ENCODE assay signal across 24 mouse cellular contexts in the genomic region with DNA sequence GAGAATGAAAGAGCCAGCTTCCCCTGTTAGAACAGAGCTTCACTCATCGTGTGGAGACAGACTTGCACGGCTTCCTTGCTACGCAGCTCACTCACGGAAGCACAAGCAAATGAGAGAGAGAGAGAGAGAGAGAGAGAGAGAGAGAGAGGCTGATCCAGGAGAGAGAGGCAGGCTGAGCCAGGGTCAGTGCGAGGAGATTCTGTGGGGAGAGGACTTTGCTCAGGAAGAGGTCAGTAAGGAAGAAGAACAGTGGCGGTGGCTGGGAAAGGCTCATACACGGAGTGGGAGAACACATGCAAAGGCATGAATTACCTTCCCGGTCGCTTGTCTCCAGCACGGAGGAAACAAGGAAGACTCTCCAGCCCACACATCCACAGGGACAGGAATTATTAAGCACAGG. TPM values are rescaled to one million over a fixed set of nuclear protein-coding genes. Genes with fewer than 3 reads are reported as not detected.
DNase-seq lines count a peak whose midpoint lies in the region; ATAC-seq and TF ChIP-seq lines count a peak whose summit lies in the region.
"Had no signal": no experiment of that assay in that cellular context is flagged by ENCODE, and none has a peak within 500 bp of the region (broad histone marks: within the 10 kb centered on the region; RNA-seq: fewer than 3 reads in every experiment).

No protein-coding gene starts in this region.

- DNase-seq in kidney, adult 2 months: peak; percentile 73
- no peak for DNase-seq in kidney, postnatal 10 days
- DNase-seq in liver, embryonic 13.5 days: no peak
- no peak for DNase-seq in liver
- DNase-seq in kidney, postnatal 36 days: peak; percentile 61 to 72
- DNase-seq in splenic B cell, adult 2 months (ENCODE audit: low read depth, low spot score): peak; percentile 31
- DNase-seq in ovary, postnatal 10 days (ENCODE audit: low spot score): no peak
- no peak for DNase-seq in left cerebral cortex, adult 9 months (ENCODE audit: low spot score in 2 of 2)
- DNase-seq: adrenal gland, postnatal 36 days; cerebellum, adult 9-10 months; gastrocnemius, postnatal 10 days; heart, postnatal 10 days; lung, embryonic 14.5 days; thymus, postnatal 25 days had no signal

- H3K9me3 ChIP-seq in liver, embryonic 13.5 days (replicated peaks): no peaks in the 10 kb centered on the region
- H3K9me3 ChIP-seq: embryonic facial prominence, embryonic 15.5 days; G1E; heart, embryonic 12.5 days; limb, embryonic 13.5 days; megakaryocyte, embryonic 14.5 days; midbrain, embryonic 15.5 days; neural tube, embryonic 13.5 days; stomach, embryonic 15.5 days had no signal

- H3K4me1 ChIP-seq in kidney, adult 2 months (ENCODE audit: control insufficient read depth, insufficient read depth, low read length): peaks cover 24% of the 10 kb centered on the region
- peaks cover 83% of the 10 kb centered on the region for H3K4me1 ChIP-seq in liver, embryonic 13.5 days (replicated peaks)
- H3K4me1 ChIP-seq: limb, embryonic 13.5 days; midbrain, embryonic 15.5 days; neural tube, embryonic 13.5 days had no signal

- H3K9ac ChIP-seq in liver, embryonic 13.5 days: 0 out of 2 replicates have a peak overlapping the region, but pooled peaks have one; percentile 39
- H3K9ac ChIP-seq: embryonic facial prominence, embryonic 15.5 days; heart, embryonic 12.5 days; limb, embryonic 13.5 days; lung, embryonic 14.5 days; midbrain, embryonic 15.5 days; neural tube, embryonic 13.5 days; stomach, embryonic 15.5 days had no signal

- no peak for TF ChIP-seq POLR2A in kidney, adult 2 months (IDR thresholded peaks at IDR 0.05; ENCODE audit: low read depth, low read length)

- no peak overlapping the region for H3K27ac ChIP-seq in kidney, adult 2 months (ENCODE audit: insufficient read depth, low read depth, low read length)
- H3K27ac ChIP-seq in liver, embryonic 13.5 days: peak overlapping the region; percentile 69
- H3K27ac ChIP-seq: embryonic facial prominence, embryonic 15.5 days; limb, embryonic 13.5 days; midbrain, embryonic 15.5 days; neural tube, embryonic 13.5 days; stomach, embryonic 15.5 days had no signal

- H3K27me3 ChIP-seq in kidney, adult 2 months (replicated peaks; ENCODE audit: control insufficient read depth, insufficient read depth, low read length): no peaks in the 10 kb centered on the region
- no peaks in the 10 kb centered on the region for H3K27me3 ChIP-seq in liver, embryonic 13.5 days
- H3K27me3 ChIP-seq in splenic B cell, adult 2 months (ENCODE audit: control insufficient read depth, insufficient read depth, low read length, poor library complexity, severe bottlenecking): no peaks in the 10 kb centered on the region
- H3K27me3 ChIP-seq: embryonic facial prominence, embryonic 15.5 days; midbrain, embryonic 15.5 days; Patski; stomach, embryonic 15.5 days had no signal

- 45% methylated on average over 10 of the region's 10 CpGs for WGBS in kidney, adult 2 months
- WGBS in liver, embryonic 13.5 days (ENCODE audit: insufficient replicate concordance): 71% methylated on average over 10 of the region's 10 CpGs

- H3K4me3 ChIP-seq in kidney, adult 2 months (ENCODE audit: insufficient read depth, low read depth, low read length): no peak overlapping the region
- H3K4me3 ChIP-seq in liver, embryonic 13.5 days (replicated peaks): no peak overlapping the region
- H3K4me3 ChIP-seq: embryonic facial prominence, embryonic 15.5 days; heart, embryonic 12.5 days; limb, embryonic 13.5 days; midbrain, embryonic 15.5 days; neural tube, embryonic 13.5 days; stomach, embryonic 15.5 days had no signal

- ATAC-seq in liver, embryonic 13.5 days (ENCODE audit: low read depth): no peak
- ATAC-seq: forebrain, embryonic 14.5 days; midbrain, embryonic 15.5 days; Patski had no signal

- H3K36me3 ChIP-seq in kidney, adult 2 months (ENCODE audit: control insufficient read depth, insufficient read depth, low read length): no peaks in the 10 kb centered on the region
- H3K36me3 ChIP-seq in liver, embryonic 13.5 days: 0 out of 2 replicates have a peak, but pooled peaks cover 4% of the 10 kb centered on the region
- no peaks in the 10 kb centered on the region; the same call in 1 of the 2 replicates for H3K36me3 ChIP-seq in splenic B cell, adult 2 months (ENCODE audit: control insufficient read depth, insufficient read depth, low read length, poor library complexity, severe bottlenecking)
- H3K36me3 ChIP-seq: embryonic facial prominence, embryonic 15.5 days; heart, embryonic 12.5 days; limb, embryonic 13.5 days; midbrain, embryonic 15.5 days; neural tube, embryonic 13.5 days; stomach, embryonic 15.5 days had no signal

- H3K4me2 ChIP-seq in liver, embryonic 13.5 days: no peak overlapping the region
- H3K4me2 ChIP-seq: embryonic facial prominence, embryonic 15.5 days; heart, embryonic 12.5 days; limb, embryonic 13.5 days; lung, embryonic 14.5 days; midbrain, embryonic 15.5 days; neural tube, embryonic 13.5 days; stomach, embryonic 15.5 days had no signal

- no peak for TF ChIP-seq CTCF in kidney, adult 2 months (conservative IDR thresholded peaks at IDR 0.05; ENCODE audit: insufficient read depth, insufficient read length, low read depth, low read length)

RNA-seq across cellular contexts. Expression of a gene that starts 12.4 kb away (rescaled TPM):
- 2.7 and 3.1 TPM in 2 replicates for polyA plus RNA-seq in kidney, adult 2 months (2012; rRNA removed)
- 2.0 TPM in 2 replicates for polyA plus RNA-seq in liver, embryonic 13.5 days (2015; fragmentation: Nextera tagmentation; extraction: Ambion mirVana)

RNA-seq across cellular contexts. Expression of a gene that starts 35.3 kb away (rescaled TPM):
- 138 and 139 TPM in 2 replicates for polyA plus RNA-seq in kidney, adult 2 months (2012; rRNA removed)
- polyA plus RNA-seq in liver, embryonic 13.5 days (2015; fragmentation: Nextera tagmentation; extraction: Ambion mirVana): 591 and 653 TPM in 2 replicates

Comparison
In these comparisons a context has a peak if more than half of its experiments do, and no peak if none do; other contexts are left out.
1. DNase-seq: peak in kidney, adult 2 months (single experiment), kidney, postnatal 36 days (2 of 2) and splenic B cell, adult 2 months (single experiment); none in kidney, postnatal 10 days (single experiment), liver, embryonic 13.5 days (single experiment), liver (single experiment), ovary, postnatal 10 days (single experiment) and left cerebral cortex, adult 9 months (0 of 2).